Mouse (Mus musculus) A20 (cell line): ENCODE measurements around the gene Nbeal1.

Experiments used
- DNase-seq: peaks from one replicate; pipeline ENCODE4 v3.0.0-alpha.2; 2011; ENCODE audit warnings: low read depth, low spot score

The Nbeal1 gene

DNA sequence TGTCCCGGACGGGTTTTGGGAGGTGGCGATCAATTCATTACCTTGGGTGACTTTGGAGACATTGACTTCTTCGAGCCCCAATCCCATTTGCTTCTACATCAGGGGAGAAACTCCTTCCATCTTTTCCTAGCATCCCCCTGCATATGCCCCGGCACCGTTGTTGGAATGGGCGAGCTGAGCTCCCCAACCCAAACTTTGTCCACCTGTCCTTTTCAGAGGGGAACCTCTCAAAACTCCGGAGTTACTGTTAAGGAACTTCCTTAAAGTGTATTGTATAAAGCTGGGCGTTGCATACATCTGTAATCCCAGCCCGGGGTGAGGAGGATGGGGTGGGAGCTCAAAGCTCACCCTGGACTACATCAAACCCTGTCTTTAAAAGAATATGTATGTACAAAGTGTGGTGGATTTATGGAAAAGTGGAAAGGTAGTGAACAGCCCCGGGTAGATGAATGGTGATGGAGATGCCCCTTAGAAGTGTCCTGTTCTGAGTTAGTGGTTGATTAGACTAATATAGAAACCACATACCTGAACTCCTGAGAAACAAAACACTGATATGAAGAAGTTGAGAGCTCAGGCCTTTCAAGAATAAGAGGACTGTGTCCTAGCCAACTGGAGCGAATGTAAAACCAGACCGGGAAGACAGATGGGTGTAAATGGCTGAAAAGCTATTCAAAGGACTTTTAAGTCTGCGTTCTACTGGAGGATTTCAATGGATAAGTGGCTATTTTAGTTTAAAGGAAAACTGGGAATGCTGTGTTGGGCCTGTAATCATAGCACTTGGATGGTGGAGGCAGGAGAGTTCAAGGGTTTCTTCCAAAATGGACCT lies 163.4 kb downstream of the Nbeal1 start:
- no peak for DNase-seq

DNA sequence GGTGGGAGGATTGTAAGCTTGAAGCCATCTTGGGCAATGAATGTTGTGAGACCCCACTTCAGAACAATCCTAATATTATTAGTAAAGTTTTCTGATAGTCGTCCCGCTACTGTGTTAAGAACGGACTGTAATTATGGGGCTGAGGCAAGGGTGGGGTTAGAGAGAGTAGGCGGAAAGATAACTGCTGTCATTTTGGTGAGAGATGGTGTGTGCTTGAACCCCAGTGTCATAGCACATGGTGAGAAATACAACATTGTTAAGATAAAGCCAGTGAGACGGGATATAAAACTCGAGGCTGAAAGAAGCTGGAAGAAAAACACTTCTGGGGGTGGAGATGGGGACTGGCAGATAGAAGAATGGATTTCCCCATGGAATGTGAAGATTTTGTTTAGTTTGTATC lies 164.3 kb downstream of the Nbeal1 start:
- no peak for DNase-seq

DNA sequence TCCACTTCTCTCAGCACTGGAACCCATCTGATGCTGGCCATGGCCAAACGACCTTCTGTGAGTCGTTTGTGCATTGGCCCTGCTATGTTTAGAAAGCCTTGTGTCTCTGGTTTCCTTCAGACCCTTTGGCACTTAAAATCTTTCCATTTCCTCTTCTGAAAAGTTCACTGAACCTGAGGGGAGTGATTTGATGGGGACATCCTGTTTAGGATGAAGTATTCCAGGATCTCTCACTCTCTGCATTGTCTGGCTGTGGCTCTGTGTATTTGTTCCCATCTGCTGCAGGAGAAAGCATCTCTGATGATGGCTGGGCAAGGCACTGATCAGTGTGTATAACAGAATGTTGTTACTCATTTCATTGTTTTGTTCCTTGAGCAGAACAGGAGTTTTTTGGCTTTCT lies 165.3 kb downstream of the Nbeal1 start:
- no peak for DNase-seq

DNA sequence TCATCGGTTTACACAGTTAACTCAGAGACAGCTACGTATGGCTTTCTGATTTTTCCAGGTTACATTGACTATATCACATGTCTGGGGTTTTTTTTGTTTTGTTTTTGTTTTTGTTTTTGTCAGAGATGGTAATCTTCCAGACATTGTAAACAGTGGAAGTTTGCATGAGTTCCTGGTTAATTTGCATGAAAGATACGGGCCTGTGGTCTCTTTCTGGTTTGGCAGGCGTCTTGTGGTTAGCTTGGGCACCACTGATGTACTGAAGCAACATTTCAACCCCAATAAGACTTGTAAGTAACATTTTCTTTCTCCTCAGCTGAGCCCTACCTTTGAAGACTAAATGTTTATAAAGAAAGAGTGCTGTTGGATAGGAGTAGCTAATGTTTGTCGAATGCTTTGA lies 172.4 kb downstream of the Nbeal1 start:
- DNase-seq: peak; percentile 48

DNA sequence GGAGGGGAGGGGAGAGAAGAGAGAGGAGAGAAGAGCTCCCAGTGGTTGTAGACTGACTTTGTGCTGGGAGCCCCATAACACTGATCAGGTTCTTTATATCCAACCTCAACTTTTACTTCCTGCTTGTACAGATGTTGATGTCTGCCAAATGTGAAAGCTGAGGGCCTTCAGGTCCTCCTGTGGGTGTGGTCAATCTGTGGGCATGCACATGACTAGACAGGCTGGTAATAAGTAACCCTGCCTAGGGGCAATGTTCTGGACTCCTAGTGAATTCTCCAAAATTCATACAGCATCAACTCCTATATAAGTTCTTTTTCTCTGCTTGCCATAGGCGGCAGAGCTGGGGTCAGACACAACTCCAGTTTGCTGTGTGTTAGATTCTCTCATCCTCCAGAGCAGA lies 181.2 kb downstream of the Nbeal1 start:
- peak; percentile 44 for DNase-seq

DNA sequence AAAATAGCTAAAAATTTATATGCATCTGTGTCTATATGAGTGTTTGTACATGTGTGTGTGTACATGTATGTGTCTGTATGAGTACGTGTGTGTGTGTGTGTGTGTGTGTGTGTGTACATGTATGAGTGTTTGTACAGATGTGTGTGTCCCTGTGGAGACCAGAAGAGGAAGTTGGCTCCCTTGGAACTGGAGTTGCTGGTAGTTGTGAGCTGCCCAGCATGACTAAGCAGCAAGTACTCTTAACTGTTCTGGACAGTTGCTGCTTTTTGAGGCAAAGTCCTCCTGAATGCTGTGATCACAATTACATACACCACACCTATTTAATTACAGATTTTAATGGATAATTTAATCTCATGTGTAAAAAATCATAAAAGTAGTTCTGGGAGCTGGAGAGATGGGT lies 196.2 kb downstream of the Nbeal1 start:
- DNase-seq: no peak

DNA sequence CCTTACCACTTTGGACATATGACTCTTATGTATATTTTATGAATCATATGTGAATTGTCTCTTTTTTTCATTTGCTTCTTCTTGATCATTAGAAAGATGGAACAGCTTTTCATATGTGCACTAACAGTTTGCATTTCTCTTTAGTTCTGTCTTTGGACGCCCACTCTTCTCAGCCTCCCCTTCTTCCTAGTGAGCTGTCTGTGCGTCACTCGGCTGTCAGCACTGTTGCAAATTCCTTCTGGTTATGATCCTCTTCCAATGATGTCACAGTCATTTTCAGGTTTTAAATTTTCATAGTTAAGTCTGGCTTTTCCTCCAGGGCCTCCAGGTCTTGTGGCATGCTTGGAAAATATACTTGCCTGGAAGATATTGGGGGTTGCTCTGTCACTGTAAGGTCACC lies 201.5 kb downstream of the Nbeal1 start:
- no peak for DNase-seq
